Mouse (Mus musculus): ENCODE measurements around the gene Sowaha. TPM values are rescaled to one million over a fixed set of nuclear protein-coding genes. Genes with fewer than 3 reads are reported as not detected.

Sowaha gene
- polyA plus RNA-seq, 1 experiment = not detected

DNA sequence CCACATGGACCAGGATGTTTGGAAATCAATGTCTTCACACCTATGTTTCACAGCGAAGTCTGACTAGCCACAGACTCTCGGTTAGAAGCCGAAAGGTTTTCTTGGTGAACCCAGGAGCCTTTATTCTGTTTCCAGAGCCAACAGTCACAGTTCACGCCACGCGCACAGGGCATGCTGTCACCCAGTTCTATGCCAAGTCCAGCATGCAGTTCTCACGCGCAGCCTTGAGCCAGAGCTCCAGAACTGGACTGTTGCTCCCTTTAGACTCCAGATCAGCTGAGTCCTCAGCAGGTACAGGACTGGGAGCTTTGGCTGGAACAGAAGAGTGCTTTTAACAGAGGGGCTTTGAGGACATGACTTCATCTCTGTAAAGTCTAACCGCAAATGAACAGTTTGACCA, 27.7 kb downstream of the Sowaha start:
- H3K9ac ChIP-seq (ENCODE audit: low read depth, poor library complexity, severe bottlenecking) = no peak overlapping the region
- H3K4me1 ChIP-seq (ENCODE audit: control insufficient read depth, insufficient read depth, low read length) = no peaks in the 10 kb centered on the region
- TF ChIP-seq EP300 (IDR thresholded peaks at IDR 0.05; ENCODE audit: insufficient read depth, low read depth, low read length) (no peak), POLR2A (IDR thresholded peaks at IDR 0.05; ENCODE audit: insufficient read depth, low read length) (no peak), CTCF (IDR thresholded peaks at IDR 0.05; ENCODE audit: low read depth, low read length) (no peak)
- H3K36me3 ChIP-seq (ENCODE audit: control insufficient read depth, insufficient read depth, low read length, poor library complexity, severe bottlenecking) = no peaks in the 10 kb centered on the region
- H3K27ac ChIP-seq (ENCODE audit: insufficient read depth, low read length) = no peak overlapping the region
- no peak overlapping the region for H3K4me3 ChIP-seq (ENCODE audit: low read depth, low read length)
- no peaks in the 10 kb centered on the region for H3K27me3 ChIP-seq (ENCODE audit: control insufficient read depth, insufficient read depth, low read length, poor library complexity, severe bottlenecking)
- H3K9me3 ChIP-seq (replicated peaks; ENCODE audit: control insufficient read depth, insufficient read depth, low read length, poor library complexity, severe bottlenecking) = no peaks in the 10 kb centered on the region

DNA sequence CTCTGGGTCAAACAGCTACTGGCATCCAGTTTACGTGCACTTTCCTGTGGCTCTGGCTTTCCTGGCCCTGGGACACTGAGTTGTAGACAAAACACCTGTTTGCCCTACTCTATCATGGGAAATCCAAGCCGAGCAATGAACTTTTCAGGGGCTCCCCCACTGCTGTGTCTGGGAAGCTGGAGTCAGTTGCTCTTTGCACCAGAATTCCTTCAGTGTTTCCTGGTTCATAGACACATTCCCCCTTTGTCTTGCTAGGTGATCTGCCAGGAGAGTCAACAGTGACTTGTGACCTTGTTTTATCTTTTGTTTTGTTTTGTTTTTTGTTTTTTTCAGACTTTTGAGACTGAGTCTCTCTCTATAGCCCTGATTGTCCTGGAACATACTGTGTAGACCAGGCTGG, 28.7 kb downstream of the Sowaha start:
- TF ChIP-seq POLR2A (IDR thresholded peaks at IDR 0.05; ENCODE audit: insufficient read depth, low read length) = no peak
- TF ChIP-seq CTCF (IDR thresholded peaks at IDR 0.05; ENCODE audit: low read depth, low read length) = no peak
- no peak for TF ChIP-seq EP300 (IDR thresholded peaks at IDR 0.05; ENCODE audit: insufficient read depth, low read depth, low read length)
- Histone ChIP-seq H3K27me3 (ENCODE audit: control insufficient read depth, insufficient read depth, low read length, poor library complexity, severe bottlenecking) (no peaks in the 10 kb centered on the region), H3K9ac (ENCODE audit: low read depth, poor library complexity, severe bottlenecking) (no peak overlapping the region), H3K36me3 (ENCODE audit: control insufficient read depth, insufficient read depth, low read length, poor library complexity, severe bottlenecking) (no peaks in the 10 kb centered on the region), H3K4me1 (ENCODE audit: control insufficient read depth, insufficient read depth, low read length) (no peaks in the 10 kb centered on the region), H3K4me3 (ENCODE audit: low read depth, low read length) (no peak overlapping the region), H3K9me3 (replicated peaks; ENCODE audit: control insufficient read depth, insufficient read depth, low read length, poor library complexity, severe bottlenecking) (no peaks in the 10 kb centered on the region), H3K27ac (ENCODE audit: insufficient read depth, low read length) (no peak overlapping the region)

DNA sequence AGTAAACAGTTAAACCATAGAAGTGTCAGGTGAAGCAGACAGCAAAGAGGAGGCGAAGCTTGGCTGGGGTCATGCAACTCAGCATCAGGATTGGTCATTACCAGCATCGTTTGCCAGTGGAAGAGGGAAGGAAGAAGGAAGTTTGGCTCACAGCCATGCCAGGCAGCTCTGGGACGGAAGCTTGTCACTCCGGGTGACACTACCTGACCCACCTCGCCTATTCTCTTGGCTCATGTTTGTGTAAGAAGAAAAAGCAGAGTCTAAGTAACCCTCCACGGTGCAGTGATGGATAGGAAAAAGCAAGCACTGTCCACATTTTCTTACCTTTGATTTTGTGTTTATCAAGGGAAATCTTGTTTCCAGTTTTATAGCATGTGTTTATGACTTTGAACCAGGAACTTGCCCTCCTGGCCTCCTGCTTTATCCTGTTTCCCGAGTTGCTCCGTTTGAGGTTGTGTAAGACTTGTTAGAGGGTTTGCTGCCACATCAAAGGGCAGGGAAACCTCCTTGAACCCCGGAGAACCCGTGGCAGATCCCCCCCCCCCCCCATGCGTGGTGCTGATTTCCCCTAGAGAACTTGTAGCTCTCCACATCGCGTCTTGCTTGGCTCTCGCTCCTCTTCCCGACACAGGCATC, 29.9 kb downstream of the Sowaha start:
- H3K9ac ChIP-seq (ENCODE audit: low read depth, poor library complexity, severe bottlenecking) = no peak overlapping the region
- H3K9me3 ChIP-seq (replicated peaks; ENCODE audit: control insufficient read depth, insufficient read depth, low read length, poor library complexity, severe bottlenecking) = no peaks in the 10 kb centered on the region
- H3K4me3 ChIP-seq (ENCODE audit: low read depth, low read length) = no peak overlapping the region

DNA sequence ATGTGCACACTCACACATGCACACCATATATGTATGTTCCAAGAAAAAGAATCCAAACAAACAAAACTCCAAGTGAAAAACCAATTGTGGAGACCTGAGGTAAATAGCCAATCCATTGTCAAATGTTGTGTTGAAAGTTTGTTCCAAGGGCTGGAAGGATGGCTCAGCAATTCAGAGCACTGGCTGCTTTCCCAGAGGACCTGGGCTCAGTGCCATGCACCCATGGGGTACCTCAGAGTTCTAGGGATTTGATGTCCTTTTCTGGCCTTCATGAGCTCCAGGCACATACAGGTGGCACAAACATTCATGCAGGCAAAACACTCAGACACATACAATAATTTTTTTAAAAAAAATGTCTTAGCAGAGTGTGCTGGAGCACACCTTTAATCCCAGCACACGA, 31.5 kb downstream of the Sowaha start:
- TF ChIP-seq CTCF (IDR thresholded peaks at IDR 0.05; ENCODE audit: low read depth, low read length) (no peak), EP300 (IDR thresholded peaks at IDR 0.05; ENCODE audit: insufficient read depth, low read depth, low read length) (no peak), POLR2A (IDR thresholded peaks at IDR 0.05; ENCODE audit: insufficient read depth, low read length) (no peak)
- Histone ChIP-seq H3K27me3 (ENCODE audit: control insufficient read depth, insufficient read depth, low read length, poor library complexity, severe bottlenecking) (no peaks in the 10 kb centered on the region), H3K4me1 (ENCODE audit: control insufficient read depth, insufficient read depth, low read length) (no peaks in the 10 kb centered on the region), H3K9ac (ENCODE audit: low read depth, poor library complexity, severe bottlenecking) (no peak overlapping the region), H3K4me3 (ENCODE audit: low read depth, low read length) (no peak overlapping the region), H3K27ac (ENCODE audit: insufficient read depth, low read length) (no peak overlapping the region), H3K36me3 (ENCODE audit: control insufficient read depth, insufficient read depth, low read length, poor library complexity, severe bottlenecking) (no peaks in the 10 kb centered on the region), H3K9me3 (replicated peaks; ENCODE audit: control insufficient read depth, insufficient read depth, low read length, poor library complexity, severe bottlenecking) (no peaks in the 10 kb centered on the region)

More for the DNA sequence above, 29.9 kb downstream of the Sowaha start:
- Histone ChIP-seq H3K27ac (ENCODE audit: insufficient read depth, low read length) (no peak overlapping the region), H3K27me3 (ENCODE audit: control insufficient read depth, insufficient read depth, low read length, poor library complexity, severe bottlenecking) (no peaks in the 10 kb centered on the region), H3K4me1 (ENCODE audit: control insufficient read depth, insufficient read depth, low read length) (no peaks in the 10 kb centered on the region), H3K36me3 (ENCODE audit: control insufficient read depth, insufficient read depth, low read length, poor library complexity, severe bottlenecking) (no peaks in the 10 kb centered on the region)
- TF ChIP-seq CTCF (IDR thresholded peaks at IDR 0.05; ENCODE audit: low read depth, low read length) (no peak), POLR2A (IDR thresholded peaks at IDR 0.05; ENCODE audit: insufficient read depth, low read length) (no peak), EP300 (IDR thresholded peaks at IDR 0.05; ENCODE audit: insufficient read depth, low read depth, low read length) (no peak)

DNA sequence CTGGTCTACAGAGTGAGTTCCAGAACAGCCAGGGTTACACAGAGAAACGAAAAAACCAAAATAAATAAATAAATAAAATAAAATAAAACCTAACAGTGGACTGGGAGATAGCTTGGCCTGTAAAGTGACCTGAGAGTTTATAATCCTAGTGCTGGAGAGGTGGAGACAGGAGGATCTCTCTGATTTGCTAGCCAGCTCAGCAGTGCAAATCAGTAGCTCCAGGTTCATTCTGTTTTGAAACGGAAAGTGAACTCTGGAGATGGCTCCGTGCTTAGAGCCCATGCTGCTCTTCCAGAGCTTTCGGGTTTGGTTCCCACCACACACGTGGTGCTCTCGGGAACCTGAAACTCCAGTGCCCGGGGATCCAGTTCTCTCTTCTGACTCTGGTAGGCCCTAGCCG, 32.1 kb downstream of the Sowaha start:
- no peak overlapping the region for H3K4me3 ChIP-seq (ENCODE audit: low read depth, low read length)
- no peak overlapping the region for H3K9ac ChIP-seq (ENCODE audit: low read depth, poor library complexity, severe bottlenecking)
- H3K27ac ChIP-seq (ENCODE audit: insufficient read depth, low read length) = no peak overlapping the region
- no peaks in the 10 kb centered on the region for H3K9me3 ChIP-seq (replicated peaks; ENCODE audit: control insufficient read depth, insufficient read depth, low read length, poor library complexity, severe bottlenecking)
- no peaks in the 10 kb centered on the region for H3K27me3 ChIP-seq (ENCODE audit: control insufficient read depth, insufficient read depth, low read length, poor library complexity, severe bottlenecking)
- TF ChIP-seq POLR2A (IDR thresholded peaks at IDR 0.05; ENCODE audit: insufficient read depth, low read length) (no peak), EP300 (IDR thresholded peaks at IDR 0.05; ENCODE audit: insufficient read depth, low read depth, low read length) (no peak), CTCF (IDR thresholded peaks at IDR 0.05; ENCODE audit: low read depth, low read length) (no peak)
- no peaks in the 10 kb centered on the region for H3K4me1 ChIP-seq (ENCODE audit: control insufficient read depth, insufficient read depth, low read length)
- H3K36me3 ChIP-seq (ENCODE audit: control insufficient read depth, insufficient read depth, low read length, poor library complexity, severe bottlenecking) = no peaks in the 10 kb centered on the region

DNA sequence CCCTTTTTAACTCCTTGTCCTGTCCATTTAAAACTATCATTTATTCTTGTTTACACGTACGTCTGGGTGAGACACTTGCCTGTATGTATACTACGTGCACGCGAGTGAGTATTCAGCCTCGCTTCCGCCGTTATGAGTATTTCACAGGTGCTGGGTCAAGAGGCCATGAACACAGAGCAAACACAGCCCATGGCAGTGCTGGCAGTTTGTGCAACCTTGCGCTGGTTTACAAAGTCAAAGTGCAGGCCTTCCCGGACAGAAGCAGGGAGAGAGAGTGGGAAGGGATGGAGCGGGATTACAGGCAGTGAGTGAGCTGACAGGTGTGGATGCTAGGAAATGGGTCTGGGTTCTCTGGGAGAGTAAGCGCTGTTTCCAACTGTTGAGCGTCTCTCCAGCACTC, 33.9 kb downstream of the Sowaha start:
- H3K4me1 ChIP-seq (ENCODE audit: control insufficient read depth, insufficient read depth, low read length) = no peaks in the 10 kb centered on the region
- TF ChIP-seq CTCF (IDR thresholded peaks at IDR 0.05; ENCODE audit: low read depth, low read length) (no peak), EP300 (IDR thresholded peaks at IDR 0.05; ENCODE audit: insufficient read depth, low read depth, low read length) (no peak), POLR2A (IDR thresholded peaks at IDR 0.05; ENCODE audit: insufficient read depth, low read length) (no peak)
- H3K4me3 ChIP-seq (ENCODE audit: low read depth, low read length) = no peak overlapping the region
- no peaks in the 10 kb centered on the region for H3K27me3 ChIP-seq (ENCODE audit: control insufficient read depth, insufficient read depth, low read length, poor library complexity, severe bottlenecking)
- no peak overlapping the region for H3K27ac ChIP-seq (ENCODE audit: insufficient read depth, low read length)
- H3K9me3 ChIP-seq (replicated peaks; ENCODE audit: control insufficient read depth, insufficient read depth, low read length, poor library complexity, severe bottlenecking) = no peaks in the 10 kb centered on the region
- H3K9ac ChIP-seq (ENCODE audit: low read depth, poor library complexity, severe bottlenecking) = no peak overlapping the region
- no peaks in the 10 kb centered on the region for H3K36me3 ChIP-seq (ENCODE audit: control insufficient read depth, insufficient read depth, low read length, poor library complexity, severe bottlenecking)
